Mouse (Mus musculus): ENCODE measurements around the gene St5.

Gene St5

GRCm38 (mm10) chr7:109609565-109610345, 93.7 kb downstream of the St5 start:
- in situ Hi-C loops (cut with MboI), result no loop called here

DNA sequence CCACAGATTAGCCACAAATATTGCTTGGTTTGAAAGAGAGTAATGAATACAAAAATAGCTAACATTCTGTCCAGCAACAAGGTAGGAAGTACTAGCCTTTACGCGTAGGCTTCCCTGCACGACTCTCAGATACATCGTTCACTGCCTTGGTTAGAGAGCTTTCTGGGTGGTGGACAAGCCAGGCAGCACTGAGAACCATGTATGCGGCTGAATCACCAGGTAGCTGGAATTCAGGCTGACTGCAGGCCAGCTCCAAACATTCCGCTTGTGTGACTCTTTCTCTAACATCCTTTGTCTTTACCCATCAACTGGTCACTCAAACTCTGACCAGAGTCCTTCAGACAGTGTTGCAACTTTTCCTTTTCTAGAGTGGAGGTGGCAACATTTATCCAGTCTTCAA, 94.6 kb downstream of the St5 start:
- in situ Hi-C loops (cut with MboI), result no loop called here

GRCm38 (mm10) chr7:109606994-109607610, 96.3 kb downstream of the St5 start:
- in situ Hi-C loops (cut with MboI), result no loop called here

- in situ Hi-C loops (cut with MboI), result no loop called here
These were observed 100.8 kb downstream of the St5 start for GRCm38 (mm10) chr7:109602562-109602961.

- in situ Hi-C loops (cut with MboI), result no loop called here
These were observed 101.4 kb downstream of the St5 start for GRCm38 (mm10) chr7:109602022-109602421.

GRCm38 (mm10) chr7:109600702-109601101, 102.7 kb downstream of the St5 start:
- in situ Hi-C loops (cut with MboI), result no loop called here

DNA sequence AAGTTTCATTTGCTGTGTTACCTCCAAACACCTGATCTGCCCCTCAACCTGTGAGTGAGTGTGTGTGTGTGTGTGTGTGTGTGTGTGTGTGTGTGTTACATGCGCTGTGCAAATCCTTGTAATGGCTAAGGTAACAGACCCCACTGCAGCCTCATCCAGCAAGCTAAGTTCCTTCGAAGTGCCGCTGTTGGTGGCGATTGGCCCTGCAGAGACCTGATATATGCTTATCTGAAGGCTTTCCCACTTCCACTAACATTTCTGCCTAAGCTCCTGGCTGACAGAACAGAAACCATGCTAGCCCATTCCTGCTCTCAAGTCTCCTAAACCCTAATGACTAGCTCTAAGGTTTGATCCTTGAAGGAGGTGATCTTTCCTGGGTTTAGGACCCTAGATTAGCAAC, 103.4 kb downstream of the St5 start:
- in situ Hi-C loops (cut with MboI), result no loop called here

- in situ Hi-C loops (cut with MboI), result no loop called here
These were observed 108.4 kb downstream of the St5 start for GRCm38 (mm10) chr7:109594845-109595531.

DNA sequence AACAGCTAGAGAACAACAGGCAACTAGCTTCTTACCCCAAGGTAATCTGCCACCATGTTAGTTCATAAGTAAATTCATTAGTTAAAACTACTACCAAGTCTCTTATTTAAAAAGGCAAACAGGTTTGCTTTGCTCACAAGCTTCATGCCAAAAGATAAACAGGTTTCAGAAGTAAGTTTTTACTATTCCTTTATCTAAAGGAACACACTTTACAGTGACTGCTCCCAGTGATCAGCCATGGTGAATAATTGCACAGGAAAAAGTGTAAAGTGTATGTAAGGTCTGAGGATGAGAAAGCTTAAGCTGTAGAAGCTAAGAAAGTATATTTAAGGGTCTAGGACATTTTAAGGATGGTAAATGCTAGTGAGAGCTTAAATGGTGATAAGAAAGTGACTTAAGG, 109.4 kb downstream of the St5 start:
- in situ Hi-C loops (cut with MboI), result no loop called here

DNA sequence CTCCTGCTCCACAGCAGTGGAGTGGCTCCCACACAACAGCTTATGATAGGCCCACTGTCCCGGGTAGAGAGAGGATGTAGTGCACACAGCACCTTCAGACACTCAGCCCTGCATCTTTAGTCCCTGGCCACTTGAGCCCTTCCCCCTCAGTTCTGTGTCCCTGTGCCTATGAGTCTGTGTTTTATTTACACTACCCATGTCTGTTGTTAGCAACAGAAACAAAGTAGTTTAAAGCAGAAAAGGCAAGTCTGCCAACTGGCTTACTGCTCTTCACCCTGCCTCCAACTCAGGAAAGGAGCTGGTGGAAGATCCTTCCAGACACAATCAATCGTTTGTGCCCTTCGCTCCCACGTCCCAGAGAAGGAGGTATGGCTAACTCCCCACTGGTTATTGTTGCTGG, 111.2 kb downstream of the St5 start:
- in situ Hi-C loops (cut with MboI), result no loop called here

DNA sequence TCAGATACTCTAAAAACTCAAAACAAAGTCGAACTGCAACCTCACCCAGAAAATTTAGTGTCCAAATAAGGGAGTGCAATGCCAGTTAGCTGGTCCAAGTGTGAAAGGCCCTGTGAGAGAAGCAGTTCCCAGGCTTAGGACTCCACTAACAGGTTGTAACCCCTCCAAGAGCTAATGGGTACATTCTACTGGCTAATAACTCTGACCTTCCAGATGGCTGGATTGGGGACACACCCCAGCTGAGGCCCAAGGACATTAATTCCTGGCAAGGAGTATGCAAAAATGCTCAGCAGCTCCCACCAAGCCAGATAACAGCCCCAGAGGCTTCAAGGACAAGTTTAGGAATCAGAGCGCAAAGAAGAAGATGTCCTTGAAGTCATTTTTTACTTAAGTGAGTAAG, 112.8 kb downstream of the St5 start:
- in situ Hi-C loops (cut with MboI), result no loop called here

DNA sequence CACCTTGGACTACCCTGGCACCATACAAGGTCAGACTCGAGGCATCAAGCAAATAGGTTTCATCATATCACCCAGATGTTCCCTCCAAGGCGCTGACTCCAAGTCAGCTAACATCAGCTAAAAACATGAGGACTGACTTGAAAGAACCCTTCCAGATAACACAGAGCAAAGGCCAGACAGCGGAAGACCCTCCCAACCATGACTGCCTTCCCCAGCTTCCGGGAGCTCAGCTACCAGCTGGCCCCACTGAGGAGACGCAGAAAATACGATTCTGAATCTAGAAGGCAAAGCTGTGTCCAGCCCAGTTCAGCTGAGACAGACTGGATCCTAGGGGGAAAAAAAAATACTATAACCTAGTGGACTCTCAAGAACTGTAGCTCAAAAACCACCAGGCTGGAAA, 114.4 kb downstream of the St5 start:
- in situ Hi-C loops (cut with MboI), result no loop called here

DNA sequence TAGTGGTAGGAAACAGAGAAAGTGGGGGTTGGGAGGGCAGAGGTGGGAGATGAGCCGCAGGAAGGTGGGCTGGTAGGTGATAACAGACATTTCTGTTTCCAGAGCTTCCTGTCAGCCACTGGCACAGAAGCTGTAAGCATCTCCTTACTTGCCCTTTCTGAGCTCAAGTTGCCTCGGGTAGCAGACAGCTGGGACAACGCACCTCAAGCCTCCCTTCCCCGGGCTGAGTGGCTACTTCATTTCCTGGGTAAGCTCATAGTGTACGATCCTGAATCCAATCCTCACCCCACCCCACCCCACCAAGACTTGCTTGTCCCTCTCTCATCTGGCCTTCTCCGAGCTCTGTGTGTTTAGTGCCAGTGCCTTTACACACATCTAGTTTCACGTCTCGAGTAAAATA, 115.3 kb downstream of the St5 start:
- in situ Hi-C loops (cut with MboI), result no loop called here

DNA sequence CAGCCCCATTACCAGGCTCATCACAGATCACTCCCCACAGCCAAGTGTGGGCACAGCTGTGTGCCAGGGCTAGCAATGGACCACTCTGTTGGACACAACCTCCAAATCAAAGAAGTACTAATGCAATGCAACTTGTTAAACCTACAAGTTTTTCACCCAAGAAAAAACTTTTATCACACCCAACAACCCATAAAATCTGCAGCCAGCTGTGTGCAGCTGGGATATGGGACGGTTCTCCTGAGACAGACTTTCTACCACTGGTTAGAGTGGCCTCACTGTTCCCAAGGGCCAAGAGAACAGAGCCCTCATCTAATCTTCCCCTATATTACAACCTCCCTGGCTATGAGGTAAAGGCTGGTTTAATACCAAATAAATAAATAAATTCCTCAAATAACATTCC, 118.9 kb downstream of the St5 start:
- in situ Hi-C loops (cut with MboI), result no loop called here

DNA sequence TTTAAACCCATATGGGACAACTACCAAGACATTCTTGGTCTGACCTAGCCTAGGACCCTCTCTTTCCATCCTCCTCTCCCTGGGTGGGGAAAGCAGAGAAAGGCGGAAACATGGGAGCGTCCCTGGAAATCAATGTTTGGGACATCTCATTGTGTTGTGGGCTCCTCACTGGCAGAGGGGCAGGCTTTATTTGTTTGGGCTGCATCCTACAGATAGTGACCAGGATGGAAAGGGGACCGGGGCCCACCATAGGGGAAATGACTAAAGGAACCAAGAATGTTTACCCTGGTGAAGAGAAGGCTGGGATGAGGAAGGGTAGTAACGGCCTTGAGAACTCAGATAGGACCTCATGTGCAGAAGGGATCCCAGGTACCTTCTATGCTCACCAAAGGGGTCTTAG, 122.9 kb downstream of the St5 start:
- in situ Hi-C loops (cut with MboI), result no loop called here

- in situ Hi-C loops (cut with MboI), result no loop called here
These were observed 123.7 kb downstream of the St5 start for GRCm38 (mm10) chr7:109579585-109580307.

DNA sequence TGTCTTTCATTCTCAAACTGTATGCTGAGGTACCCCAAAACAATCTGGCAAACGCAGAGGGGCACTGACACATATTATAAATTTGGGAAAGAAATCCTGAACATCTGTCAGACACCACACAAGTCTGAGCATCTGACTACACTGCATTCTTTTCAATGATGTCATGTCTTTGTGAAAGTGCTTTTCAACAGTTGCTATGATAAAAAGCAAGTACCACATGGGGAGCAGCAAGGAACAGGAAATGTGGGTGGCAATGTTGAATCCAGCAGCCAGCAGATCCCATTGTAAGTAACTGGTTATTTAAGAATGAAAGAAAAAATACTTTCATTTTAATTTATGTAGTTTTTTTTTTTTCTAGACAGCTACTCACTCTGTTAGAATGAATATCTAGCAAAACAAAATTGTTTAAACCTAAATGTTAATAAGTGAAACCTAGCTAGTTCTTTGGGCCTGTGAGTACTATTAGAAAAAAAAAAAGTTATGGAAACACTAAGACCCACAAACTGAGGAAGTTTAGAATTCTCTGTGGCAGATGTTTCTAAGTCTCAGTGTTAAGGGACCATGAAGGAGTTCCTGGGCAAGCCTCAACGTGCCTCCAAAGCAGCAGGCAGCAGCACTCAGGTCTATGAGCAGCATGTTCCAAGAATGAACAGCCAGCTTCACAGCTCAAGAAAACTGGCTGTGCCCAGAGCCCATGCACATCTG, 124.4 kb downstream of the St5 start:
- in situ Hi-C loops (cut with MboI), result no loop called here

- in situ Hi-C loops (cut with MboI), result no loop called here
These were observed 126.8 kb downstream of the St5 start for GRCm38 (mm10) chr7:109576321-109577314.

DNA sequence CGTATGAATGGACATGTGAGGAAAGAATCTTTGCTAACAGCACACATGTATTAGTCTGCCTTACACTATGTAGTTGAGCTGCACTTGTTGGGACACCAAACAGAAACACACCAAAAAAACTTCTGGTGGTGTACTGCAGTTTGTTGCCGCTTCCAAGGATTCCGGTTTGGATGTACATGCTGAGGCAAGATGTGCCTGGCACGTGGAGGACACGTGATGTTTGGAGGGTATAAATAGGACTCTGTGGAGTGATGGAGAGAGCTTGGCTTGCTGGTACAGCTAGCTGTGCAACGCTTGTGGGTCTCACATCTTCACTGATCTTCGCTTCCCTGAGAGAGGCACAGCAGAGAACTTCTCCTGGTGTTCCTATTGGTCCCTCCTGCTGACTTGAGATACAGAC, 129.2 kb downstream of the St5 start:
- in situ Hi-C loops (cut with MboI), result no loop called here

GRCm38 (mm10) chr7:109568391-109568892, 135.0 kb downstream of the St5 start:
- in situ Hi-C loops (cut with MboI), result no loop called here

Measured in mature B cell (primary cell).